Mouse (Mus musculus): ENCODE results near the gene Vwa3b.

DNA sequence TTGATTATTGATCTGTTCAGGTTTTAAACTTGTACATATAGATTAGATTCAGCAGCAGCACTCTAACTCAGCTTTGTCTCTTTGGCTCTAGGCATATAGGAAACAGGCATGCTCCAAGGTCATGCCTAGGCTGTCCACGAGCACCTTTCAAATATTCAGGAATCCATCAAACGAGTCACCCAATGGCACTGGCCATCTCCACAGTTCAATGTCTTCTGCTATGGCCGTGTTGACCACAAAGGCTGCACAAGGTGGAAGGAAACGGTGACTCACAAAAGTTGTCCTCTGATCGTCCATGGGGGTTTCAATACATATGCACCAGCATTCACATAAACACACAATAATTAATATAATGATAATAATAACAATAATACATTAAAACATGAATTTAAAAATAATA is 21.4 kb upstream of the Vwa3b start:
- no peak for TF ChIP-seq MAX (IDR thresholded peaks at IDR 0.05; ENCODE audit: low read depth)
- TF ChIP-seq TCF12 (IDR thresholded peaks at IDR 0.05; ENCODE audit: insufficient read depth, poor library complexity, severe bottlenecking): no peak
- no peak for TF ChIP-seq SRF (IDR thresholded peaks at IDR 0.05; ENCODE audit: control insufficient read depth, insufficient read length, low read depth)
- TF ChIP-seq POLR2A (IDR thresholded peaks at IDR 0.05; ENCODE audit: insufficient read length, low read depth): no peak
- TF ChIP-seq REST (IDR thresholded peaks at IDR 0.05; ENCODE audit: insufficient read depth, insufficient read length): no peak
- no peak for TF ChIP-seq CEBPB (IDR thresholded peaks at IDR 0.05; ENCODE audit: insufficient read depth, poor library complexity, severe bottlenecking)
- TF ChIP-seq USF1 (IDR thresholded peaks at IDR 0.05; ENCODE audit: low read depth): no peak
- no peak for TF ChIP-seq E2F4 (IDR thresholded peaks at IDR 0.05; ENCODE audit: insufficient read depth)
- no peak for TF ChIP-seq POLR2AphosphoS2 (IDR thresholded peaks at IDR 0.05; ENCODE audit: insufficient read length, low read depth)

Data from myocyte (in vitro differentiated cells).